Mouse (Mus musculus) layer of hippocampus, adult 2 months (tissue): ENCODE measurements around the gene Crp. TPM values are rescaled to one million over a fixed set of nuclear protein-coding genes. Genes with fewer than 3 reads are reported as not detected.

Source experiments
- DNase-seq, 2 experiments: peaks; one replicate each; pipeline ENCODE4 v3.0.0; 2022; ENCODE audit warnings: low spot score in 2 of 2
- H3K27ac ChIP-seq: fragments of 200-600 bp; 2 replicates; pipeline ENCODE4 v1.8.1; 2022
- H3K4me3 ChIP-seq: fragments of 200-600 bp; 2 replicates; pipeline ENCODE4 v1.8.1; 2022; ENCODE audit warnings: mild to moderate bottlenecking
- CTCF ChIP-seq: fragments of 200-600 bp; conservative IDR thresholded peaks from 2 replicates; pipeline ENCODE4 v1.8.1; 2022; ENCODE audit warnings: antibody characterized with exemption, mild to moderate bottlenecking, moderate library complexity
- long read RNA-seq, 2 experiments: library from polyadenylated mRNA; stranded (forward); transcript quantifications; one replicate each; pipeline ENCODE4 v2.0.0; 2021; ENCODE audit warnings: borderline mapping rate in 2 of 2
- total RNA-seq, 2 experiments: library from RNA; stranded (reverse); gene quantifications; 2 replicates each; pipeline ENCODE4 v1.2.3; 2021

Crp gene
- total RNA-seq, result not detected
- long read RNA-seq, experiment 1, result 0 reads
- long read RNA-seq, experiment 2, result 0 reads

DNA sequence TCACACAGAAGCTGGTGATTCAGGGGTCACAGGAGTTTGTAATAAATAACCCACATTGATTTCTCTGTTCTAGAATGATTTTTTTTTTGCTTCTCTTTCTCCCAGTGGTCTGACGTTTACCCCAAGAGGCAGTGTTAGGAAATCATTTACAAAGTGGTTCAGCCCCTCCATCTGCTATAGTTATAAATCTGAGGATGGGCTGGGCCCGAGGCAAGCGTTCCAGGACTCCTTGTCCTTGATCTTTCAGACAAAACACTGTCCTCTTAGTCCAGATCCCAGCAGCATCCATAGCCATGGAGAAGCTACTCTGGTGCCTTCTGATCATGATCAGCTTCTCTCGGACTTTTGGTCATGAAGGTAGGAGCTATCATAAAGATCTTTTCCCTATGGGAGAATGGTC, at the start of gene Crp:
Gene Crp (plus strand): TSS at position 212 of the 400 bp plus-strand sequence.
- Histone ChIP-seq H3K4me3 (no peak within 1 kb of the TSS), H3K27ac (no peak within 1 kb of the TSS)
- TF ChIP-seq CTCF, result no peak
- no peak for DNase-seq

DNA sequence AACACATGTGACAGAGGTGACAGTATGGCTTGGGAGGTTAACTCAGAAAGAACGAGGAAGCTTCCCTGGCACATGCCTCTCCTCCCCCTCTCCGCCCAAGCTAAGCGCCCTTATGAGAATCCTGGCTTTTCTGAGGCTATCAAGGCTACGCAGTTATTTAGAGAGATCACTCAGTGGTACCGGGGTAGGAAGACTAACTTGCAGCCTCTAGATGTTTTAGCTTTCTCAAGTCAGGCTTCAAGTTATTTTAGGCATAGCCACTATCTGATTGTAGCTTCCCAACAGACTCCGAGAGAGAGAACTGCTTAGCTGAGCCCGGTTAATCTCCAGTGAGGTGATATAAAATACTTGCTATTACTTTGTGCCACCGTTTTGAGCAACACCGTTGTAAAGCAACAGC, 48.5 kb upstream of the Crp start:
- H3K4me3 ChIP-seq, result no peak overlapping the region
- H3K27ac ChIP-seq, result no peak overlapping the region
- no peak for DNase-seq
- TF ChIP-seq CTCF, result no peak

DNA sequence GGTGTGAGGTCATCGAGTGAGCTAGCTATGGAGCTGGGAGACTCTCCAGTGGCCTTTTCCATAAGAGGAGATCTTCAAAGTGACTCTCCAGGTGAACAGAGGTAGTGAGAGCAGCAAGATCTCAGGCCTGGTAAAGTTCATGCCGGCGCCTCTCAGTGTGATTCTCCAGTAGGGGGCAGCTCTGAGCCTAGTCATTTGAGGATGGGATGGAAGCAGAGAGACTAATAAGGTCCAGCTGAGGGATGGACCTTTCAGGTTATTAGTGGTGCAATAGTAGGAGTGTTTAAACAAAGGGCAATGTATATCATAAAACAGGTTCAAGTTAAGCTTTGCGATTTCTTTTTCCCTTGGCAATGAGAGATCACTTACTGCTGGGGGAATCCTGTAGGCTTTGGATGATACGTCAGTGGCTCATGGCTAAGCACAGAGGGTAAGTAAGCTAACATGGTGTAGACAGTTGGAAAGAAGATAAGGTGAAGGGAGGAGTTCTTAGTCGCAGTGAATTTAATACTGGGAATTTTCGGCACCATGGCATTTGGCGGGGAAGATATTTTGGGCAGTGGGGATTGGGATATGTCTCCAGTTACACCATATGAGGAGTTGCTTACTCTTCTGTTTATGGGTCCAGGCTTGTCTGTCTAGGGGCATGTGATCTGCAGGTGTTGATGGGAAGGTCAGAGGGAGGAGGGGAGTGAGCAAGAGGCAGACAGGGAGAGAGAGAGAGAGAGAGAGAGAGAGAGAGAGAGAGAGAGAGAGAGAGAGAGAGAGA, 47.2 kb upstream of the Crp start:
- Histone ChIP-seq H3K4me3 (no peak overlapping the region), H3K27ac (no peak overlapping the region)
- DNase-seq, result no peak
- TF ChIP-seq CTCF, result peak; percentile 81

- H3K4me3 ChIP-seq, result no peak overlapping the region
- no peak for TF ChIP-seq CTCF
- DNase-seq, result no peak
- H3K27ac ChIP-seq, result no peak overlapping the region
Observed at GRCm38 (mm10) chr1:172651288-172651987, 46.4 kb upstream of the Crp start.

- no peak for DNase-seq
Observed at GRCm38 (mm10) chr1:172652040-172652662, 45.7 kb upstream of the Crp start.

DNA sequence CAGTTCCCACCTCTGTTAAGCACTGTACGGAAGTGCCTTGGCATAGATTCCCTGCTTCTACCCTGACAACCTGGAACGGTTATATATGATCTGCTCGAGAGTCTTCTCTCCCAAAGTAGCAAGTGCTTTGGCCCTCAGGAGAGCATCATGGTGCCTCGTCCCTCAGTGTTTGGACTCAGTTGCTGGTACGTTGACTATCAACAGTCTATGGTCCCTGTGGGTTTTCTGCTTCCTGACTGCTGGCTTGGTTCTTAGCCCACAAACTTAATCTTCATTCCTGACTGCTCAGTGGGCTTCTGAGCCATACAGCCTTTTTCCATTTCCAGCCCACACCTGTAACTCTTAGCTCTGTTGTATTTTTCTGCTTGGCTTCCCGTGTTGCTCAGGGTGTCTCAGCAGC, 44.0 kb upstream of the Crp start:
- H3K27ac ChIP-seq, result no peak overlapping the region
- TF ChIP-seq CTCF, result no peak
- DNase-seq, result no peak
- H3K4me3 ChIP-seq, result no peak overlapping the region

More at GRCm38 (mm10) chr1:172652040-172652662, 45.7 kb upstream of the Crp start:
- no peak overlapping the region for H3K27ac ChIP-seq
- no peak for TF ChIP-seq CTCF
- H3K4me3 ChIP-seq, result no peak overlapping the region

DNA sequence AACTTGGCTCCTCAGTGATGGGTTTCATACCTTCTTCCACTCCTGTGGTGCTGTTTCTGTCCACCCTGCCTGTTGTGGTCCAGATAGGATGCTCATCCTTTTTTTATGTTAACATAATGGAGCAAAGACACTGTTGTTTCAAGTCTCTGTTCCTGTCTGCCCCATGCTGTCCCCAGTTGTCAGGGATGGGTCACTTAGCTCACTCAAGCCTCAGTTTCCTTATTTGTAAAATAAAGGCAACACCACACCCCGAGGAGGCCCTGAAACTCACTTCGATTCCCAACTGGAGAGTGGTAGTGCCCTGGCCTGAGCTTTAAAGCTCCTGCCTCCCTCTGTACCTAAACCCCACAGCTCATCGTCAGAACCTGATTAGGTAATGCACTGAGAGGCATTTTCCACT, 40.6 kb upstream of the Crp start:
- no peak for TF ChIP-seq CTCF
- no peak overlapping the region for H3K4me3 ChIP-seq
- DNase-seq, result no peak
- H3K27ac ChIP-seq, result no peak overlapping the region

- no peak for TF ChIP-seq CTCF
- H3K27ac ChIP-seq, result no peak overlapping the region
- H3K4me3 ChIP-seq, result no peak overlapping the region
- no peak for DNase-seq
Observed at GRCm38 (mm10) chr1:172659688-172660087, 38.2 kb upstream of the Crp start.

DNA sequence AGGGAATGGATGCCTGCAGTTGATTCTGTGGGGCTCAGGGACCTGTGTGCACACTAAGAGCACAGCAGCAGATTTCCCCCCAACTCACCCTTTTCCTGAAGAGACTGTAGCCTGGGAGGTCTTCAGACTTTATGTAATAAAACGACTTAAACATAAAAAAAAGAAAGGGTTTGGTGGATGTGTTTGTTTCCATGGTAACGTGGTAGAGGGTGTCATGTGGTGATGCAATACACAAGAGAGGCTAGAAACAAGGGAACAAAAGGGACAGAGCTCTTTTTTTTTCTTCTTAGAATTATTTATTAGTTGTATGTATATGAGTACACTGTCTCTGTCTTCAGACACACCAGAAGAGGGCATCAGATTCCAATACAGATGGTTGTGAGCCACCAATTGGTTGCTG, 32.4 kb upstream of the Crp start:
- H3K27ac ChIP-seq, result no peak overlapping the region
- no peak for DNase-seq
- H3K4me3 ChIP-seq, result no peak overlapping the region
- TF ChIP-seq CTCF, result no peak

- TF ChIP-seq CTCF, result no peak
- peak overlapping the region; percentile 53 for H3K27ac ChIP-seq
- peak in 1 of 2 experiments; percentile 11 for DNase-seq
- H3K4me3 ChIP-seq, result 0 out of 2 replicates have a peak overlapping the region, but pooled peaks have one; percentile 10
Observed at GRCm38 (mm10) chr1:172667597-172667996, 30.3 kb upstream of the Crp start.

- Histone ChIP-seq H3K4me3 (no peak overlapping the region), H3K27ac (no peak overlapping the region)
- no peak for DNase-seq
- no peak for TF ChIP-seq CTCF
Observed at GRCm38 (mm10) chr1:172670716-172671115, 27.1 kb upstream of the Crp start.

- no peak for TF ChIP-seq CTCF
- DNase-seq, result no peak
- H3K27ac ChIP-seq, result no peak overlapping the region
- no peak overlapping the region for H3K4me3 ChIP-seq
Observed at GRCm38 (mm10) chr1:172680742-172681141, 17.1 kb upstream of the Crp start.

DNA sequence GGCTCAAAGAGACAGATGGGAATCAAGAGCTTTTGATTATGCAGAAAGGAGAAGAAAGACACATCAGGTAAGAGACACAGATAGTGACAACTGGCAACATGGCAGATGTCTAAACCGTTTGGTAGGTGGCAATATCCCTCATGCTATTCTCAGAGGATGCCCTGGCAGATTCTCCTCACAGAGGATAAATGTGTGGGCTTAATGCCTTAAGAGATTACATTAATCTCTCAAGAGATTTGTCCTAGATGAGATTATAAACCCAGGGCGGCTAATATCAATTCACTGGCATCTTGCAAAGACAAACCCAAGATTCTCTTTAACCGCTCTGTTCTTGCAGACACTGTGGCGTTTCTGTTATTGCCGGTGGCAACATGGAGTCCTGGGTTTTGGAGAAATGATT, 14.3 kb upstream of the Crp start:
- H3K27ac ChIP-seq, result no peak overlapping the region
- H3K4me3 ChIP-seq, result no peak overlapping the region
- TF ChIP-seq CTCF, result no peak
- no peak for DNase-seq
